Mouse (Mus musculus) MEL (cell line): Measurements from ENCODE around the gene Slc2a4. TPM values are rescaled to one million over a fixed set of nuclear protein-coding genes. Genes with fewer than 3 reads are reported as not detected.
A peak's percentile ranks its signal among the peaks of the same experiment; 100 is the strongest.

Experiments
- DNase-seq: peaks from one replicate; pipeline ENCODE4 v3.0.0; 2011; ENCODE audit warnings: low read depth, low spot score
- H3K27ac ChIP-seq: 2 replicates; pipeline ENCODE4 v1.5.1; 2012; ENCODE audit warnings: low read depth, mild to moderate bottlenecking, control low read depth, low read length, moderate library complexity; ENCODE audit not compliant: control insufficient read depth
- H3K27me3 ChIP-seq, 2 experiments: fragments of 150-350 bp in 1 of 2; sonication (generic) in 1 of 2; 2 replicates each; pipeline ENCODE4 v1.6.1; 2012; ENCODE audit warnings: low read length in 2 of 2, mild to moderate bottlenecking in 2 of 2, improper control_type of control experiment in 1 of 2, moderate library complexity in 1 of 2; ENCODE audit not compliant: insufficient read depth in 2 of 2, control insufficient read depth in 1 of 2
- H3K36me3 ChIP-seq, 2 experiments: 2 replicates each; pipeline ENCODE4 v1.6.1; 2012 to 2014; ENCODE audit warnings: low read length in 2 of 2, improper control_type of control experiment in 1 of 2, inconsistent platforms in 1 of 2, mild to moderate bottlenecking in 1 of 2; ENCODE audit not compliant: insufficient read depth in 2 of 2, control insufficient read depth in 1 of 2
- H3K4me1 ChIP-seq, 2 experiments: fragments of 150-350 bp in 1 of 2; sonication (generic) in 1 of 2; 2 replicates each; pipeline ENCODE4 v1.6.1; 2012; ENCODE audit warnings: low read length in 2 of 2, improper control_type of control experiment in 1 of 2, mild to moderate bottlenecking in 1 of 2; ENCODE audit not compliant: insufficient read depth in 2 of 2, control insufficient read depth in 1 of 2
- H3K4me3 ChIP-seq, 2 experiments: fragments of 150-350 bp in 1 of 2; sonication (generic) in 1 of 2; 2 replicates each; pipeline ENCODE4 v1.5.1; 2012; ENCODE audit warnings: low read depth in 2 of 2, low read length in 2 of 2, mild to moderate bottlenecking in 2 of 2, moderate library complexity in 2 of 2, control low read depth in 1 of 2, improper control_type of control experiment in 1 of 2; ENCODE audit not compliant: control insufficient read depth in 1 of 2, insufficient read depth in 1 of 2
- H3K79me2 ChIP-seq: 2 replicates; pipeline ENCODE4 v1.6.1; 2012; ENCODE audit warnings: mild to moderate bottlenecking, low read length, moderate library complexity; ENCODE audit not compliant: control insufficient read depth, poor library complexity, insufficient read depth
- H3K9ac ChIP-seq: 2 replicates; pipeline ENCODE4 v1.6.1; 2012; ENCODE audit warnings: low read depth, mild to moderate bottlenecking, control low read depth, low read length, moderate library complexity; ENCODE audit not compliant: control insufficient read depth, poor library complexity, severe bottlenecking
- H3K9me3 ChIP-seq: fragments of 150-350 bp; sonication (generic); replicated peaks from 2 replicates; pipeline ENCODE4 v1.6.1; 2012; ENCODE audit warnings: mild to moderate bottlenecking, low read length, improper control_type of control experiment, moderate library complexity; ENCODE audit not compliant: insufficient read depth
- BHLHE40 ChIP-seq: IDR thresholded peaks from 2 replicates; pipeline ENCODE4 v1.6.1; 2012; ENCODE audit warnings: low read depth, mild to moderate bottlenecking, inconsistent platforms, low read length, improper control_type of control experiment, borderline replicate concordance
- CHD1 ChIP-seq: IDR thresholded peaks from 2 replicates; pipeline ENCODE4 v1.6.1; 2012; ENCODE audit warnings: low read depth, mild to moderate bottlenecking, inconsistent platforms, low read length, improper control_type of control experiment
- CHD2 ChIP-seq: IDR thresholded peaks from 2 replicates; pipeline ENCODE4 v1.6.1; 2011; ENCODE audit warnings: low read length, improper control_type of control experiment
- CTCF ChIP-seq, 3 experiments: IDR thresholded peaks in 2 of 3; conservative IDR thresholded peaks in 1 of 3; 2 replicates each; pipeline ENCODE4 v1.5.1; 2011 to 2012; ENCODE audit warnings: low read length in 3 of 3, low read depth in 2 of 3, mild to moderate bottlenecking in 2 of 3, improper control_type of control experiment in 1 of 3, inconsistent platforms in 1 of 3, mixed read lengths in 1 of 3, moderate library complexity in 1 of 3; ENCODE audit not compliant: control insufficient read depth in 1 of 3, insufficient read depth in 1 of 3, poor library complexity in 1 of 3, severe bottlenecking in 1 of 3
- E2F4 ChIP-seq: IDR thresholded peaks from 2 replicates; pipeline ENCODE4 v1.6.1; 2011; ENCODE audit warnings: low read depth, low read length, improper control_type of control experiment, borderline replicate concordance
- EP300 ChIP-seq, 2 experiments: IDR thresholded peaks; 2 replicates each; pipeline ENCODE4 v1.6.1; 2011; ENCODE audit warnings: improper control_type of control experiment in 2 of 2, low read length in 2 of 2, low read depth in 1 of 2, mild to moderate bottlenecking in 1 of 2
- ETS1 ChIP-seq: IDR thresholded peaks from 2 replicates; pipeline ENCODE4 v1.6.1; 2012; ENCODE audit warnings: low read depth, mild to moderate bottlenecking, inconsistent platforms, low read length, improper control_type of control experiment, moderate library complexity
- GABPA ChIP-seq: IDR thresholded peaks from 2 replicates; pipeline ENCODE4 v1.6.1; 2012; ENCODE audit warnings: low read depth, mild to moderate bottlenecking, inconsistent platforms, low read length, improper control_type of control experiment, moderate library complexity
- GATA1 ChIP-seq: IDR thresholded peaks from 2 replicates; pipeline ENCODE4 v1.6.1; 2011; ENCODE audit warnings: low read depth, low read length, improper control_type of control experiment
- HCFC1 ChIP-seq: IDR thresholded peaks from 2 replicates; pipeline ENCODE4 v1.6.1; 2012; ENCODE audit warnings: low read depth, mild to moderate bottlenecking, inconsistent platforms, low read length, improper control_type of control experiment, moderate library complexity
- KAT2A ChIP-seq: conservative IDR thresholded peaks from 2 replicates; pipeline ENCODE4 v1.6.1; 2012; ENCODE audit warnings: low read depth, low read length, improper control_type of control experiment, inconsistent platforms
- MAFK ChIP-seq: IDR thresholded peaks from 2 replicates; pipeline ENCODE4 v1.6.1; 2011; ENCODE audit warnings: low read depth, mild to moderate bottlenecking, low read length, improper control_type of control experiment, borderline replicate concordance
- MAZ ChIP-seq: IDR thresholded peaks from 2 replicates; pipeline ENCODE4 v1.6.1; 2012; ENCODE audit warnings: low read depth, mild to moderate bottlenecking, inconsistent platforms, low read length, improper control_type of control experiment
- MEF2A ChIP-seq: IDR thresholded peaks from 2 replicates; pipeline ENCODE4 v1.6.1; 2014; ENCODE audit warnings: low read depth, mild to moderate bottlenecking, inconsistent platforms, low read length, improper control_type of control experiment; ENCODE audit not compliant: poor library complexity, insufficient replicate concordance, severe bottlenecking; ENCODE audit errors: extremely low read depth
- MXI1 ChIP-seq: IDR thresholded peaks from 2 replicates; pipeline ENCODE4 v1.6.1; 2011; ENCODE audit warnings: mild to moderate bottlenecking, low read depth, low read length, improper control_type of control experiment
- MYB ChIP-seq: IDR thresholded peaks from 2 replicates; pipeline ENCODE4 v1.6.1; 2011; ENCODE audit warnings: mild to moderate bottlenecking, low read depth, low read length, improper control_type of control experiment
- MYC ChIP-seq: IDR thresholded peaks from 2 replicates; pipeline ENCODE4 v1.6.1; 2011; ENCODE audit warnings: low read depth, mild to moderate bottlenecking, low read length, improper control_type of control experiment, moderate library complexity
- NELFE ChIP-seq: IDR thresholded peaks from 2 replicates; pipeline ENCODE4 v1.6.1; 2011; ENCODE audit warnings: low read depth, low read length, improper control_type of control experiment
- POLR2A ChIP-seq, 2 experiments: IDR thresholded peaks; 2 replicates each; pipeline ENCODE4 v1.6.1; 2011 to 2012; ENCODE audit warnings: low read length in 2 of 2, mild to moderate bottlenecking in 2 of 2, control low read depth in 1 of 2, improper control_type of control experiment in 1 of 2, low read depth in 1 of 2, moderate library complexity in 1 of 2; ENCODE audit not compliant: control insufficient read depth in 1 of 2, insufficient read depth in 1 of 2, poor library complexity in 1 of 2
- POLR2AphosphoS5 ChIP-seq: IDR thresholded peaks from 2 replicates; pipeline ENCODE4 v1.6.1; 2012; ENCODE audit warnings: low read depth, borderline replicate concordance, mild to moderate bottlenecking, inconsistent platforms, low read length, moderate library complexity, mixed read lengths
- RAD21 ChIP-seq: IDR thresholded peaks from 2 replicates; pipeline ENCODE4 v1.6.1; 2011; ENCODE audit warnings: mild to moderate bottlenecking, low read depth, low read length, improper control_type of control experiment
- SIN3A ChIP-seq: IDR thresholded peaks from 2 replicates; pipeline ENCODE4 v1.6.1; 2012; ENCODE audit warnings: low read length, improper control_type of control experiment, inconsistent platforms
- TAL1 ChIP-seq: IDR thresholded peaks from 2 replicates; pipeline ENCODE4 v1.6.1; 2012; ENCODE audit warnings: mild to moderate bottlenecking, inconsistent platforms, low read length, moderate library complexity, mixed read lengths
- USF1 ChIP-seq: IDR thresholded peaks from 2 replicates; pipeline ENCODE4 v1.6.1; 2014; ENCODE audit warnings: low read depth, mild to moderate bottlenecking, inconsistent platforms, low read length, improper control_type of control experiment, moderate library complexity
- ZKSCAN1 ChIP-seq: IDR thresholded peaks from 2 replicates; pipeline ENCODE4 v1.6.1; 2012; ENCODE audit warnings: low read depth, mild to moderate bottlenecking, inconsistent platforms, low read length, improper control_type of control experiment, moderate library complexity
- ZMIZ1 ChIP-seq: IDR thresholded peaks from 2 replicates; pipeline ENCODE4 v1.6.1; 2012; ENCODE audit warnings: low read depth, mild to moderate bottlenecking, inconsistent platforms, low read length, improper control_type of control experiment, moderate library complexity
- polyA plus RNA-seq, 2 experiments: library from polyadenylated mRNA; stranded (reverse) in 1 of 2; unstranded in 1 of 2; fragments of >175 nt in 1 of 2; fragments of >200 nt in 1 of 2; gene quantifications; 2 replicates each; pipeline versions ENCODE4 v1.2.1 to v1.2.4; 2012; ENCODE audit warnings: low replicate concordance in 2 of 2, low read depth in 1 of 2; ENCODE audit not compliant: insufficient read length in 2 of 2, insufficient read depth in 1 of 2, missing spikeins in 1 of 2
- total RNA-seq: library from RNA; depleted of rRNA; stranded (reverse); fragments of 300-350 nt; gene quantifications from 2 replicates; pipeline ENCODE4 v1.2.3, GENCODE M21; 2012

Slc2a4 gene
- total and polyA plus RNA-seq, 3 experiments, result 0.12 to 0.19 TPM; not detected in 1

- peak; percentile 62 for DNase-seq
- Histone ChIP-seq H3K36me3 (peaks cover 2 to 24% of the 10 kb centered on the region in 2 experiments; a peak in 3 of 4 replicates), H3K9ac (peak within 1 kb of the TSS; percentile 99), H3K9me3 (no peaks in the 10 kb centered on the region), H3K27ac (peak within 1 kb of the TSS; percentile 90), H3K4me3 (peak within 1 kb of the TSS; percentile 96 to 98), H3K79me2 (peaks cover 45% of the 10 kb centered on the region), H3K4me1 (peaks cover 6 to 17% of the 10 kb centered on the region in 2 experiments), H3K27me3 (no peaks in the 10 kb centered on the region)
- TF ChIP-seq POLR2A (IDR thresholded peaks at IDR 0.05; ENCODE audit: control insufficient read depth in 1 of 2, insufficient read depth in 1 of 2, low read depth in 1 of 2, low read length in 2 of 2, poor library complexity in 1 of 2) (peak in 1 of 2 experiments; percentile 49; a peak in 2 of 4 replicates), NELFE (0 out of 2 replicates have a peak, but pooled peaks have one; percentile 3), MYB (no peak), MAFK (no peak), ZKSCAN1 (no peak), KAT2A (no peak), CTCF (IDR thresholded peaks at IDR 0.05 in 2 of 3, conservative IDR thresholded peaks at IDR 0.05 in 1 of 3; ENCODE audit: control insufficient read depth in 1 of 3, insufficient read depth in 1 of 3, low read depth in 2 of 3, low read length in 3 of 3, poor library complexity in 1 of 3, severe bottlenecking in 1 of 3) (0 out of 6 replicates have a peak, but pooled peaks of 1 of the 3 experiments have one; percentile 2), E2F4 (no peak), MXI1 (peak; percentile 71), BHLHE40 (peak; percentile 11; the same call in 1 of the 2 replicates), GATA1 (no peak), MYC (no peak), MEF2A (no peak), ETS1 (no peak), USF1 (no peak), ZMIZ1 (peak; percentile 22; the same call in 1 of the 2 replicates), TAL1 (no peak), MAZ (peak; percentile 73), GABPA (no peak), RAD21 (no peak), CHD1 (peak; percentile 81), EP300 (IDR thresholded peaks at IDR 0.05; ENCODE audit: low read depth in 1 of 2, low read length in 2 of 2) (no peak; a peak in 1 of 4 replicates), CHD2 (peak; percentile 46), POLR2AphosphoS5 (no peak), HCFC1 (peak; percentile 41; the same call in 1 of the 2 replicates), SIN3A (peak; percentile 54)
- TF ChIP-seq, all 39 proteins: peak for 11
These were observed 33.3 kb upstream of the Slc2a4 start, which contains the start of gene Ctdnep1 for GRCm38 (mm10) chr11:69981141-69981762. Gene Ctdnep1 (plus strand): TSS chr11:69981156.
